Mouse (Mus musculus) lung, embryonic 14.5 days (tissue): ENCODE results near the gene Mef2c. TPM values are rescaled to one million over a fixed set of nuclear protein-coding genes. Genes with fewer than 3 reads are reported as not detected.

Experiments used
- ATAC-seq: fragments of 200-750 bp; cut with Nextera tagmentation; 2 replicates; pipeline ENCODE4 v1.8.0; 2017; ENCODE audit warnings: mild to moderate bottlenecking, moderate TSS enrichment, moderate library complexity; ENCODE audit not compliant: insufficient read depth
- DNase-seq: peaks from one replicate; pipeline ENCODE4 v3.0.0-alpha.2; 2015
- H3K27ac ChIP-seq: fragments of 300-500 bp; sonication (generic); 2 replicates; pipeline ENCODE4 v1.5.1; 2014; ENCODE audit warnings: low read depth, mild to moderate bottlenecking, moderate library complexity
- H3K27me3 ChIP-seq: fragments of 300-500 bp; sonication (generic); 2 replicates; pipeline ENCODE4 v1.6.1; 2014; ENCODE audit warnings: low read length, control low read depth; ENCODE audit not compliant: insufficient read depth
- H3K36me3 ChIP-seq: fragments of 300-500 bp; sonication (generic); 2 replicates; pipeline ENCODE4 v1.6.1; 2014; ENCODE audit warnings: control low read depth; ENCODE audit not compliant: insufficient read depth
- H3K4me1 ChIP-seq: fragments of 300-500 bp; sonication (generic); 2 replicates; pipeline ENCODE4 v1.6.1; 2014; ENCODE audit warnings: antibody characterized with exemption, control low read depth; ENCODE audit not compliant: insufficient read depth
- H3K4me2 ChIP-seq: fragments of 300-500 bp; sonication (generic); 2 replicates; pipeline ENCODE4 v1.6.1; 2014; ENCODE audit warnings: mild to moderate bottlenecking
- H3K4me3 ChIP-seq: fragments of 300-500 bp; sonication (generic); 2 replicates; pipeline ENCODE4 v1.5.1; 2014; ENCODE audit warnings: low read depth, low read length
- H3K9ac ChIP-seq: fragments of 300-500 bp; sonication (generic); 2 replicates; pipeline ENCODE4 v1.6.1; 2014
- H3K9me3 ChIP-seq: fragments of 300-500 bp; sonication (generic); 2 replicates; pipeline ENCODE4 v1.6.1; 2016; ENCODE audit warnings: low read depth, low read length, control low read depth
- CTCF ChIP-seq: IDR thresholded peaks from 2 replicates; pipeline ENCODE4 v1.5.1; 2016; ENCODE audit warnings: antibody characterized with exemption, low read depth
- WGBS: fragments of 180-500 bp; shearing (Covaris S2); extraction: QIAGEN DNeasy Blood & Tissue Kit; methylation state at CpG from one replicate; pipeline ENCODE4 v1.1.7; 2014; 5-methylcytosine and 5-hydroxymethylcytosine counted together
- polyA plus RNA-seq: library from polyadenylated mRNA; unstranded; fragments of >200 nt; fragmentation: Nextera tagmentation; extraction: Ambion mirVana; gene quantifications from 2 replicates; pipeline ENCODE4 v1.2.1, GENCODE M21; 2014

Mef2c gene
- 55.9 and 59.9 TPM in 2 replicates for polyA plus RNA-seq

GRCm38 (mm10) chr13:83503919-83504318 is at the start of gene Mef2c:
Gene Mef2c, plus strand, starts transcription at chr13:83504034.
- ATAC-seq, result no peak
- H3K4me3 ChIP-seq, result no peak within 1 kb of the TSS
- no peak for DNase-seq
- H3K4me2 ChIP-seq, result no peak within 1 kb of the TSS
- H3K4me1 ChIP-seq, result no peaks in the 10 kb centered on the region
- H3K9ac ChIP-seq, result no peak within 1 kb of the TSS
- TF ChIP-seq CTCF, result no peak
- 90% methylated on average over 7 of the region's 7 CpGs for WGBS
- no peaks in the 10 kb centered on the region for H3K36me3 ChIP-seq
- no peak within 1 kb of the TSS for H3K27ac ChIP-seq
- no peaks in the 10 kb centered on the region for H3K9me3 ChIP-seq
- H3K27me3 ChIP-seq, result no peaks in the 10 kb centered on the region

- no peak overlapping the region for H3K27ac ChIP-seq
- peak; percentile 78; the same call in 1 of the 2 replicates for ATAC-seq
These were observed 45.1 kb upstream of the Mef2c start for GRCm38 (mm10) chr13:83458729-83459128.

GRCm38 (mm10) chr13:83459600-83459999 is 44.2 kb upstream of the Mef2c start:
- ATAC-seq (no peak), DNase-seq (no peak)
- Histone ChIP-seq H3K9ac (no peak overlapping the region), H3K4me3 (no peak overlapping the region), H3K9me3 (no peaks in the 10 kb centered on the region), H3K27me3 (no peaks in the 10 kb centered on the region), H3K27ac (no peak overlapping the region), H3K36me3 (no peaks in the 10 kb centered on the region), H3K4me2 (no peak overlapping the region), H3K4me1 (0 out of 2 replicates have a peak, but pooled peaks cover 3% of the 10 kb centered on the region)
- WGBS, result 84% methylated on average over 3 of the region's 3 CpGs
- no peak for TF ChIP-seq CTCF

More at GRCm38 (mm10) chr13:83458729-83459128, 45.1 kb upstream of the Mef2c start:
- no peak for TF ChIP-seq CTCF
- no peak overlapping the region for H3K4me2 ChIP-seq
- H3K4me1 ChIP-seq, result 0 out of 2 replicates have a peak, but pooled peaks cover 3% of the 10 kb centered on the region
- no peaks in the 10 kb centered on the region for H3K36me3 ChIP-seq
- no peak overlapping the region for H3K9ac ChIP-seq
- H3K9me3 ChIP-seq, result no peaks in the 10 kb centered on the region
- DNase-seq, result peak; percentile 54
- H3K27me3 ChIP-seq, result no peaks in the 10 kb centered on the region
- H3K4me3 ChIP-seq, result no peak overlapping the region

- H3K9me3 ChIP-seq, result no peaks in the 10 kb centered on the region
- no peak for DNase-seq
- no peaks in the 10 kb centered on the region for H3K27me3 ChIP-seq
- WGBS, result 55% methylated on average over 1 of the region's 1 CpGs
- H3K4me1 ChIP-seq, result 0 out of 2 replicates have a peak, but pooled peaks cover 3% of the 10 kb centered on the region
- no peak overlapping the region for H3K4me3 ChIP-seq
- no peak for ATAC-seq
- H3K27ac ChIP-seq, result no peak overlapping the region
- no peak for TF ChIP-seq CTCF
- no peak overlapping the region for H3K9ac ChIP-seq
- no peak overlapping the region for H3K4me2 ChIP-seq
- no peaks in the 10 kb centered on the region for H3K36me3 ChIP-seq
These were observed 43.2 kb upstream of the Mef2c start for GRCm38 (mm10) chr13:83460620-83461019.

- no peaks in the 10 kb centered on the region for H3K36me3 ChIP-seq
- no peak overlapping the region for H3K9ac ChIP-seq
- WGBS, result 92% methylated on average over 2 of the region's 2 CpGs
- H3K4me2 ChIP-seq, result no peak overlapping the region
- H3K4me3 ChIP-seq, result no peak overlapping the region
- H3K27me3 ChIP-seq, result no peaks in the 10 kb centered on the region
- peak overlapping the region; percentile 69 for H3K27ac ChIP-seq
- DNase-seq (peak; percentile 63), ATAC-seq (peak; percentile 38; the same call in 1 of the 2 replicates)
- TF ChIP-seq CTCF, result no peak
- H3K9me3 ChIP-seq, result no peaks in the 10 kb centered on the region
- H3K4me1 ChIP-seq, result 0 out of 2 replicates have a peak, but pooled peaks cover 3% of the 10 kb centered on the region
These were observed 42.3 kb upstream of the Mef2c start for GRCm38 (mm10) chr13:83461556-83461955.

GRCm38 (mm10) chr13:83466756-83467155 is 37.1 kb upstream of the Mef2c start:
- H3K9me3 ChIP-seq, result no peaks in the 10 kb centered on the region
- DNase-seq (no peak), ATAC-seq (no peak)
- WGBS, result 86% methylated on average over 5 of the region's 5 CpGs
- no peak overlapping the region for H3K4me2 ChIP-seq
- H3K27me3 ChIP-seq, result no peaks in the 10 kb centered on the region
- no peaks in the 10 kb centered on the region for H3K36me3 ChIP-seq
- no peak overlapping the region for H3K4me3 ChIP-seq
- H3K4me1 ChIP-seq, result no peaks in the 10 kb centered on the region
- H3K27ac ChIP-seq, result no peak overlapping the region
- H3K9ac ChIP-seq, result no peak overlapping the region
- TF ChIP-seq CTCF, result no peak

GRCm38 (mm10) chr13:83468794-83469193 is 35.0 kb upstream of the Mef2c start:
- ATAC-seq (no peak), DNase-seq (no peak)
- H3K4me3 ChIP-seq, result no peak overlapping the region
- no peak overlapping the region for H3K4me2 ChIP-seq
- no peaks in the 10 kb centered on the region for H3K9me3 ChIP-seq
- WGBS, result 51% methylated on average over 3 of the region's 3 CpGs
- no peak overlapping the region for H3K9ac ChIP-seq
- H3K4me1 ChIP-seq, result no peaks in the 10 kb centered on the region
- no peak overlapping the region for H3K27ac ChIP-seq
- H3K27me3 ChIP-seq, result no peaks in the 10 kb centered on the region
- no peaks in the 10 kb centered on the region for H3K36me3 ChIP-seq
- no peak for TF ChIP-seq CTCF
